Mouse (Mus musculus): ENCODE results near the gene Cacna2d4.

DNA sequence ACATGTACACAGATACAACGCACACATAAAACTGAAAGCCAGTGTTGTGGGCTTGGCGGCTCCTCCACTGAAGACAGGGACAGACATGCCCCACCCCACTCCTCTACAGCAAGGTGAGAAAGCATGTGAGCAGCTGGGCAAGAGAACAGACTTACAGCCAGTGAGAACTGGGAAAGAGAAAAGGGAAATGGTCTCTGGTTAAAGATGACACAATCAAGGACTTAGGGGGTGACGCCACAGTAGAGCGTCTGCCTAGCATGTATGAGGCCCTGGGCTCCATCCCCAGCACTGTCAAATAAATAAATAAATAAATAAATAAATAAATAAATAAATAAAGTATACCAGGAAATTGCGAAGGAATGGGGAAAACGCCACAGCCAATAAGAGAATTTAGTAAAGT, 67.0 kb downstream of the Cacna2d4 start:
- TF ChIP-seq CTCF (IDR thresholded peaks at IDR 0.05; ENCODE audit: low read depth, low read length) (no peak), POLR2A (IDR thresholded peaks at IDR 0.05; ENCODE audit: borderline replicate concordance, low read depth, low read length) (no peak)
